In genomic region chr15:11364795-11365194, GRCm38 (mm10) we compare ENCODE assay signal across 11 mouse cellular contexts. TPM values are rescaled to one million over a fixed set of nuclear protein-coding genes. Genes with fewer than 3 reads are reported as not detected.
A peak's percentile ranks its signal among the peaks of the same experiment; 100 is the strongest.
DNase-seq lines count a peak whose midpoint lies in the region; ATAC-seq and TF ChIP-seq lines count a peak whose summit lies in the region.
"Had no signal": no experiment of that assay in that cellular context is flagged by ENCODE, and none has a peak within 500 bp of the region (broad histone marks: within the 10 kb centered on the region; RNA-seq: fewer than 3 reads in every experiment).

No protein-coding gene starts in this region.

- H3K27me3 ChIP-seq in heart, adult 2 months (ENCODE audit: control insufficient read depth, insufficient read depth, low read length) = no peaks in the 10 kb centered on the region
- H3K27me3 ChIP-seq in liver, embryonic 12.5 days (replicated peaks) = no peaks in the 10 kb centered on the region

- no peak overlapping the region for H3K4me2 ChIP-seq in liver, embryonic 12.5 days

- H3K4me3 ChIP-seq in heart, adult 2 months = no peak overlapping the region
- no peak overlapping the region for H3K4me3 ChIP-seq in left cerebral cortex, adult 2 months
- H3K4me3 ChIP-seq in liver, embryonic 12.5 days = no peak overlapping the region
- H3K4me3 ChIP-seq: midbrain, embryonic 10.5 days had no signal

- H3K27ac ChIP-seq in heart, adult 2 months = no peak overlapping the region
- no peak overlapping the region for H3K27ac ChIP-seq in left cerebral cortex, adult 2 months
- H3K27ac ChIP-seq in liver, embryonic 12.5 days = no peak overlapping the region
- H3K27ac ChIP-seq: midbrain, embryonic 10.5 days had no signal

- intact Hi-C loops in heart, adult 2 months (cut with DNase I) = no loop called here
- intact Hi-C loops in left cerebral cortex, adult 2 months (cut with DNase I) = no loop called here

- H3K9me3 ChIP-seq in liver, embryonic 12.5 days (replicated peaks) = no peaks in the 10 kb centered on the region
- H3K9me3 ChIP-seq: midbrain, embryonic 10.5 days had no signal

- H3K9ac ChIP-seq in heart, adult 2 months (ENCODE audit: low read depth, low read length) = no peak overlapping the region
- no peak overlapping the region for H3K9ac ChIP-seq in liver, embryonic 12.5 days

- no peaks in the 10 kb centered on the region for H3K36me3 ChIP-seq in heart, adult 2 months (ENCODE audit: control insufficient read depth, insufficient read depth, low read length)
- no peaks in the 10 kb centered on the region for H3K36me3 ChIP-seq in liver, embryonic 12.5 days
- H3K36me3 ChIP-seq: midbrain, embryonic 10.5 days had no signal

- peak; percentile 15 for DNase-seq in heart, postnatal 4 days
- DNase-seq in heart, adult 2 months = no peak
- DNase-seq in MN1 (ENCODE audit: low spot score) = peak; percentile 37
- peak; percentile 42 to 60 for DNase-seq in left cerebral cortex, adult 2 months (ENCODE audit: extremely low spot score in 1 of 2, low spot score in 2 of 2)
- no peak for DNase-seq in thymus, adult 18-20 months
- DNase-seq in thymus, postnatal 0 days (ENCODE audit: low spot score) = no peak
- DNase-seq: adrenal gland, adult 8-10 months had no signal

- TF ChIP-seq EP300 in heart, adult 2 months (IDR thresholded peaks at IDR 0.05; ENCODE audit: insufficient read depth, low read depth, low read length) = no peak

- H3K4me1 ChIP-seq in heart, adult 2 months (ENCODE audit: control insufficient read depth, insufficient read depth, low read length) = no peaks in the 10 kb centered on the region
- no peaks in the 10 kb centered on the region for H3K4me1 ChIP-seq in liver, embryonic 12.5 days
- H3K4me1 ChIP-seq: midbrain, embryonic 10.5 days had no signal

- peak; percentile 95 for ATAC-seq in frontal cortex, adult (ENCODE audit: low TSS enrichment)
- no peak for ATAC-seq in liver, embryonic 12.5 days
- ATAC-seq: intestine, embryonic 16.5 days had no signal

- TF ChIP-seq CTCF in heart, adult 2 months (IDR thresholded peaks at IDR 0.05) = no peak
- no peak for TF ChIP-seq CTCF in left cerebral cortex, adult 2 months (IDR thresholded peaks at IDR 0.05)

- 86% methylated on average over 1 of the region's 1 CpGs for WGBS in heart, adult 2 months
- WGBS in liver, embryonic 12.5 days (ENCODE audit: insufficient replicate concordance) = 70% methylated on average over 1 of the region's 1 CpGs

- TF ChIP-seq POLR2A in heart, adult 2 months (IDR thresholded peaks at IDR 0.05; ENCODE audit: insufficient read depth, low read depth, low read length) = no peak

- no peaks in the 10 kb centered on the region for H3K79me2 ChIP-seq in heart, adult 2 months (replicated peaks; ENCODE audit: control insufficient read depth, insufficient read depth, low read length)

RNA-seq across cellular contexts. Expression of gene Tars, which starts 34.7 kb away (rescaled TPM):
- 10 to 100 TPM; 33.0 TPM for total RNA-seq in heart, postnatal 4 days (2021)
- 10 to 100 TPM; 19.0 to 24.5 TPM for total RNA-seq in heart, adult 2 months (2021)
- polyA plus RNA-seq in heart, adult 2 months (2012; rRNA removed) = 7.8 and 12.1 TPM in 2 replicates
- 10 to 100 TPM; 31.9 to 39.7 TPM for total RNA-seq in left cerebral cortex, adult 2 months (2021)
- polyA plus RNA-seq in liver, embryonic 12.5 days (2016; fragmentation: Nextera tagmentation; extraction: Ambion mirVana) = 69.7 and 70.5 TPM in 2 replicates
- polyA plus RNA-seq in thymus, postnatal 0 days (2015; fragmentation: Nextera tagmentation; extraction: Ambion mirVana) = 54.4 and 56.4 TPM in 2 replicates

Comparison
In these comparisons a context has a peak if more than half of its experiments do, and no peak if none do; other contexts are left out.
1. DNase-seq: peak in heart, postnatal 4 days (single experiment), MN1 (single experiment) and left cerebral cortex, adult 2 months (2 of 2); none in heart, adult 2 months (0 of 2), thymus, adult 18-20 months (0 of 2) and thymus, postnatal 0 days (single experiment).